Mouse (Mus musculus): ENCODE data around the gene Smg6. TPM values are rescaled to one million over a fixed set of nuclear protein-coding genes. Genes with fewer than 3 reads are reported as not detected.
"Not testable (repeated sequence)": the region's sequence is repeated elsewhere in the genome, so short reads cannot be mapped to it uniquely, and the experiment has no call there.

The Smg6 gene
- total RNA-seq, 2 experiments from 2014 or later: 22.0 to 22.9 TPM

- intact Hi-C loops (cut with DNase I): loop anchor here (2.0 kb wide), 1 partner anchor 191 kb away; no protein-coding TSS in a partner anchor
- no peak for DNase-seq (ENCODE audit: low spot score in 2 of 2)
Measured at GRCm38 (mm10) chr11:75171186-75171865, 245.7 kb downstream of the Smg6 start.

- peak; percentile 81 to 83 for DNase-seq (ENCODE audit: low spot score in 2 of 2)
- intact Hi-C loops (cut with DNase I): no loop called here
Measured at GRCm38 (mm10) chr11:75172151-75173094, 246.8 kb downstream of the Smg6 start.

GRCm38 (mm10) chr11:75173095-75173798 is 247.6 kb downstream of the Smg6 start:
- intact Hi-C loops (cut with DNase I): no loop called here
- DNase-seq (ENCODE audit: low spot score in 2 of 2): peak; percentile 96 to 97

- intact Hi-C loops (cut with DNase I): no loop called here
- no peak for DNase-seq (ENCODE audit: low spot score in 2 of 2)
Measured at GRCm38 (mm10) chr11:75173799-75174165, 248.2 kb downstream of the Smg6 start.

- intact Hi-C loops (cut with DNase I); DNase-seq (ENCODE audit: low spot score in 2 of 2): not testable (repeated sequence)
Measured at GRCm38 (mm10) chr11:75174574-75174973, 249.0 kb downstream of the Smg6 start.

GRCm38 (mm10) chr11:75178011-75178410 is 252.4 kb downstream of the Smg6 start:
- intact Hi-C loops (cut with DNase I): loop anchor here (5.0 kb wide), 1 partner anchor 114 kb away; no protein-coding TSS in a partner anchor
- peak in 1 of 2 experiments; percentile 13 for DNase-seq (ENCODE audit: low spot score in 2 of 2)

- DNase-seq (ENCODE audit: low spot score in 2 of 2): peak; percentile 87 to 89
- intact Hi-C loops (cut with DNase I): loop anchor here (5.0 kb wide), 1 partner anchor 114 kb away; no protein-coding TSS in a partner anchor
Measured at GRCm38 (mm10) chr11:75178672-75179208, 253.1 kb downstream of the Smg6 start, which contains the start of gene Ovca2. TSS of gene Ovca2 (minus strand) at chr11:75178835.

GRCm38 (mm10) chr11:75183917-75184570 is 258.4 kb downstream of the Smg6 start:
- intact Hi-C loops (cut with DNase I): loop anchor here (5.0 kb wide), 2 partner anchors 213 to 268 kb away; partner anchors contain the start of gene Wdr81
- DNase-seq (ENCODE audit: low spot score in 2 of 2): peak; percentile 59 to 72

- intact Hi-C loops (cut with DNase I): loop anchor here (5.0 kb wide), 2 partner anchors 213 to 268 kb away; partner anchors contain the start of gene Wdr81
- peak in 1 of 2 experiments; percentile 17 for DNase-seq (ENCODE audit: low spot score in 2 of 2)
Measured at GRCm38 (mm10) chr11:75184573-75184972, 258.9 kb downstream of the Smg6 start.

- intact Hi-C loops (cut with DNase I): loop anchor here (5.0 kb wide), 2 partner anchors 212 to 267 kb away; partner anchors contain the start of gene Wdr81
- DNase-seq (ENCODE audit: low spot score in 2 of 2): peak in 1 of 2 experiments; percentile 24
Measured at GRCm38 (mm10) chr11:75184986-75185385, 259.4 kb downstream of the Smg6 start.

- no peak for DNase-seq (ENCODE audit: low spot score in 2 of 2)
- intact Hi-C loops (cut with DNase I): loop anchor here (5.0 kb wide), 1 partner anchor 42 kb away; no protein-coding TSS in a partner anchor
Measured at GRCm38 (mm10) chr11:75189713-75190370, 264.2 kb downstream of the Smg6 start.

GRCm38 (mm10) chr11:75190371-75190724 is 264.7 kb downstream of the Smg6 start:
- intact Hi-C loops (cut with DNase I): loop anchor here (5.0 kb wide), 1 partner anchor 42 kb away; no protein-coding TSS in a partner anchor

GRCm38 (mm10) chr11:75190905-75191441 is 265.4 kb downstream of the Smg6 start, which contains the start of gene Dph1:
TSS of gene Dph1 (minus strand) at chr11:75191241.
- intact Hi-C loops (cut with DNase I): loop anchor here (5.0 kb wide), 1 partner anchor 41 kb away; no protein-coding TSS in a partner anchor
- no peak for DNase-seq (ENCODE audit: low spot score in 2 of 2)

More at GRCm38 (mm10) chr11:75190371-75190724, 264.7 kb downstream of the Smg6 start:
- peak; percentile 75 to 81 for DNase-seq (ENCODE audit: low spot score in 2 of 2)

- intact Hi-C loops (cut with DNase I): loop anchor here (2.0 to 5.0 kb wide), 2 partner anchors 40 to 99 kb away; no protein-coding TSS in a partner anchor
- no peak for DNase-seq (ENCODE audit: low spot score in 2 of 2)
Measured at GRCm38 (mm10) chr11:75191841-75192240, 266.2 kb downstream of the Smg6 start.

GRCm38 (mm10) chr11:75192336-75193214 is 267.0 kb downstream of the Smg6 start:
- intact Hi-C loops (cut with DNase I): loop anchor here (2.0 to 5.0 kb wide), 2 partner anchors 40 to 98 kb away; no protein-coding TSS in a partner anchor
- DNase-seq (ENCODE audit: low spot score in 2 of 2): peak in 1 of 2 experiments; percentile 74

Measured in left cerebral cortex, postnatal 14 days (tissue).